Comparison of ENCODE assay signal across 8 mouse cellular contexts in genomic region chr1:138619114-138619971, GRCm38 (mm10). TPM values are rescaled to one million over a fixed set of nuclear protein-coding genes. Genes with fewer than 3 reads are reported as not detected.
DNase-seq lines count a peak whose midpoint lies in the region; ATAC-seq and TF ChIP-seq lines count a peak whose summit lies in the region.

No protein-coding gene starts in this region.

- H3K4me3 ChIP-seq in bone marrow, adult 2 months (replicated peaks; ENCODE audit: control insufficient read depth, low read depth, low read length), result peak overlapping the region; percentile 100
- H3K4me3 ChIP-seq in embryonic facial prominence, embryonic 15.5 days (replicated peaks), result peak overlapping the region; percentile 96
- peak overlapping the region; percentile 77 for H3K4me3 ChIP-seq in kidney, embryonic 14.5 days (ENCODE audit: low read length)
- H3K4me3 ChIP-seq in limb, embryonic 15.5 days, result peak overlapping the region; percentile 93

- no peaks in the 10 kb centered on the region for H3K36me3 ChIP-seq in embryonic facial prominence, embryonic 15.5 days
- no peaks in the 10 kb centered on the region for H3K36me3 ChIP-seq in kidney, embryonic 14.5 days (ENCODE audit: control insufficient read depth, insufficient read depth, low read length)
- no peaks in the 10 kb centered on the region for H3K36me3 ChIP-seq in limb, embryonic 15.5 days

- 0 out of 2 replicates have a peak, but pooled peaks have one; percentile 2 for TF ChIP-seq CTCF in bone marrow, adult 2 months (IDR thresholded peaks at IDR 0.05; ENCODE audit: control insufficient read depth, insufficient read depth, low read length)

- H3K27ac ChIP-seq in bone marrow, adult 2 months (ENCODE audit: control insufficient read depth, insufficient read depth, low read depth, low read length, poor library complexity), result peak overlapping the region; percentile 98
- peak overlapping the region; percentile 99 for H3K27ac ChIP-seq in embryonic facial prominence, embryonic 15.5 days (replicated peaks)
- peak overlapping the region; percentile 97 for H3K27ac ChIP-seq in kidney, embryonic 14.5 days (ENCODE audit: low read depth, low read length)
- H3K27ac ChIP-seq in limb, embryonic 15.5 days, result peak overlapping the region; percentile 98

- ATAC-seq in embryonic facial prominence, embryonic 15.5 days (ENCODE audit: insufficient number of reproducible peaks, low FRiP score, low TSS enrichment, low read depth), result peak; percentile 94
- ATAC-seq in kidney, embryonic 14.5 days (ENCODE audit: low FRiP score, low TSS enrichment), result peak; percentile 97
- ATAC-seq in limb, embryonic 15.5 days (ENCODE audit: insufficient number of reproducible peaks, low FRiP score, low TSS enrichment, low read depth), result peak; percentile 91

- DNase-seq in 416B (ENCODE audit: low read depth), result peak; percentile 97
- DNase-seq in heart, adult 9 months (ENCODE audit: low spot score in 2 of 2), result peak; percentile 97
- peak; percentile 80 to 91 for DNase-seq in monocyte, adult 2 months (ENCODE audit: low read depth in 1 of 2, low spot score in 2 of 2)
- DNase-seq in spleen, postnatal 36 days (ENCODE audit: low spot score in 2 of 2), result peak; percentile 98

- no peaks in the 10 kb centered on the region for H3K27me3 ChIP-seq in embryonic facial prominence, embryonic 15.5 days
- H3K27me3 ChIP-seq in kidney, embryonic 14.5 days (ENCODE audit: control insufficient read depth, insufficient read depth, low read length), result no peaks in the 10 kb centered on the region
- no peaks in the 10 kb centered on the region for H3K27me3 ChIP-seq in limb, embryonic 15.5 days

- H3K4me1 ChIP-seq in bone marrow, adult 2 months (ENCODE audit: control insufficient read depth, insufficient read depth, low read length), result peaks cover 2% of the 10 kb centered on the region; the same call in 1 of the 2 replicates
- peaks cover 18% of the 10 kb centered on the region for H3K4me1 ChIP-seq in embryonic facial prominence, embryonic 15.5 days
- H3K4me1 ChIP-seq in kidney, embryonic 14.5 days (ENCODE audit: control insufficient read depth, insufficient read depth, low read length), result 0 out of 2 replicates have a peak, but pooled peaks cover 8% of the 10 kb centered on the region
- peaks cover 3% of the 10 kb centered on the region; the same call in 1 of the 2 replicates for H3K4me1 ChIP-seq in limb, embryonic 15.5 days

- peak overlapping the region; percentile 89 for H3K9ac ChIP-seq in embryonic facial prominence, embryonic 15.5 days
- peak overlapping the region; percentile 89 for H3K9ac ChIP-seq in kidney, embryonic 14.5 days (ENCODE audit: low read depth, low read length)
- peak overlapping the region; percentile 90 for H3K9ac ChIP-seq in limb, embryonic 15.5 days

- peak overlapping the region; percentile 77 for H3K4me2 ChIP-seq in embryonic facial prominence, embryonic 15.5 days (replicated peaks)
- H3K4me2 ChIP-seq in kidney, embryonic 14.5 days (replicated peaks; ENCODE audit: low read depth, low read length), result peak overlapping the region; percentile 61
- H3K4me2 ChIP-seq in limb, embryonic 15.5 days, result peak overlapping the region; percentile 77

- peak; percentile 55 for TF ChIP-seq POLR2A in bone marrow, adult 2 months (IDR thresholded peaks at IDR 0.05; ENCODE audit: borderline replicate concordance, control insufficient read depth, low read depth, low read length)

- H3K9me3 ChIP-seq in embryonic facial prominence, embryonic 15.5 days (replicated peaks), result no peaks in the 10 kb centered on the region
- no peaks in the 10 kb centered on the region for H3K9me3 ChIP-seq in kidney, embryonic 14.5 days (ENCODE audit: control insufficient read depth, low read length)
- H3K9me3 ChIP-seq in limb, embryonic 15.5 days, result no peaks in the 10 kb centered on the region

- under 1% methylated on average over 82 of the region's 83 CpGs for WGBS in bone marrow, adult 2 months
- under 1% methylated on average over 82 of the region's 83 CpGs for WGBS in embryonic facial prominence, embryonic 15.5 days
- 0% methylated on average over 80 of the region's 83 CpGs for WGBS in kidney, embryonic 14.5 days
- under 1% methylated on average over 67 of the region's 83 CpGs for WGBS in limb, embryonic 15.5 days

RNA-seq across cellular contexts. Expression of gene Nek7, which starts 0.6 kb away (rescaled TPM):
- 6.5 and 11.3 TPM in 2 replicates for polyA plus RNA-seq in bone marrow, adult 2 months (2011; ENCODE audit: insufficient read depth, insufficient read length, low replicate concordance, missing spikeins)
- polyA plus RNA-seq in embryonic facial prominence, embryonic 15.5 days (2015; fragmentation: Nextera tagmentation; extraction: Ambion mirVana), result 39.4 and 40.3 TPM in 2 replicates
- 25.6 and 46.4 TPM in 2 replicates for polyA plus RNA-seq in kidney, embryonic 14.5 days (2014; fragmentation: Nextera tagmentation; extraction: Ambion mirVana)
- 36.5 and 38.9 TPM in 2 replicates for polyA plus RNA-seq in limb, embryonic 15.5 days (2015; fragmentation: Nextera tagmentation; extraction: Ambion mirVana)

Comparison
In these comparisons a context has a peak if more than half of its experiments do, and no peak if none do; other contexts are left out.
1. Peak in every context shown above with its lines: DNase-seq, ATAC-seq, H3K4me3 ChIP-seq and H3K27ac ChIP-seq.